Mouse (Mus musculus) midbrain, embryonic 12.5 days (tissue): ENCODE measurements around the gene M1ap. TPM values are rescaled to one million over a fixed set of nuclear protein-coding genes. Genes with fewer than 3 reads are reported as not detected.

Experiments used
- ATAC-seq: fragments of 200-750 bp; cut with Nextera tagmentation; 2 replicates; pipeline ENCODE4 v1.8.0; 2017; ENCODE audit warnings: low read depth, moderate TSS enrichment, moderate library complexity; ENCODE audit not compliant: low FRiP score
- H3K27ac ChIP-seq: fragments of 300-500 bp; sonication (generic); replicated peaks from 2 replicates; pipeline ENCODE4 v1.5.1; 2016; ENCODE audit warnings: mild to moderate bottlenecking
- H3K27me3 ChIP-seq: fragments of 300-500 bp; sonication (generic); 2 replicates; pipeline ENCODE4 v1.6.1; 2016; ENCODE audit warnings: mild to moderate bottlenecking
- H3K36me3 ChIP-seq: fragments of 300-500 bp; sonication (generic); 2 replicates; pipeline ENCODE4 v1.6.1; 2016
- H3K4me1 ChIP-seq: fragments of 300-500 bp; sonication (generic); 2 replicates; pipeline ENCODE4 v1.6.1; 2016
- H3K4me2 ChIP-seq: fragments of 300-500 bp; sonication (generic); replicated peaks from 2 replicates; pipeline ENCODE4 v1.6.1; 2016; ENCODE audit warnings: mild to moderate bottlenecking, moderate library complexity
- H3K4me3 ChIP-seq: fragments of 300-500 bp; sonication (generic); 2 replicates; pipeline ENCODE4 v1.5.1; 2016; ENCODE audit warnings: mild to moderate bottlenecking
- H3K9ac ChIP-seq: fragments of 300-500 bp; sonication (generic); replicated peaks from 2 replicates; pipeline ENCODE4 v1.6.1; 2016; ENCODE audit warnings: mild to moderate bottlenecking, moderate library complexity
- H3K9me3 ChIP-seq: fragments of 300-500 bp; sonication (generic); 2 replicates; pipeline ENCODE4 v1.6.1; 2016; ENCODE audit warnings: mild to moderate bottlenecking
- whole genome bisulfite sequencing: fragments of 180-500 bp; shearing (Covaris S2); methylation state at CpG from one replicate; pipeline ENCODE4 v1.1.7; 2016; 5-methylcytosine and 5-hydroxymethylcytosine counted together
- polyA plus RNA-seq: library from polyadenylated mRNA; unstranded; fragments of >200 nt; fragmentation: Nextera tagmentation; extraction: Ambion mirVana; gene quantifications from 2 replicates; pipeline ENCODE4 v1.2.1, GENCODE M21; 2016

The M1ap gene
- polyA plus RNA-seq, 1 experiment from 2014 or later: 0.09 TPM

DNA sequence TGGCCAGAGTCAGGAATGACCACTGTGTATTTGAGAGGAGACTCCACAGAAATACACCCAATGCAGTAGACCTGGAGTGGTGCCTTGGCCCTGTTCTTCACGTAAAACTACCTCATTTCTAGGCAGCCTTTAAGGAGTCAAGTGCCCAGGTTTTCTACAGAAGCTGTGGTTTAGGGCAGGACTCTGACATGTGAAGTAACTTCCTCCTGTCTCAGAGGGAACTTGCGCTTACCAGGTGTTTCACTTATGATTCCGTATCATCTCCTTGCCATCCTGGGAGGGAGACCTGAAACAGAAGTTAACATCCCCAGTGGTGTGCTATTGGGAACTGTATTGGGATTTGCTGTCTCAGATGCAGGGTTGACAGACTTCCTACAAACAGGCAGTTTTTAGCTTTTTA is 5.9 kb upstream of the M1ap start:
- Histone ChIP-seq H3K4me3 (no peak overlapping the region), H3K4me1 (peaks cover 9% of the 10 kb centered on the region), H3K4me2 (no peak overlapping the region), H3K27me3 (peaks cover 19% of the 10 kb centered on the region), H3K9ac (no peak overlapping the region), H3K9me3 (no peaks in the 10 kb centered on the region), H3K36me3 (no peaks in the 10 kb centered on the region), H3K27ac (no peak overlapping the region)
- WGBS: 81% methylated on average over 3 of the region's 3 CpGs
- no peak for ATAC-seq

DNA sequence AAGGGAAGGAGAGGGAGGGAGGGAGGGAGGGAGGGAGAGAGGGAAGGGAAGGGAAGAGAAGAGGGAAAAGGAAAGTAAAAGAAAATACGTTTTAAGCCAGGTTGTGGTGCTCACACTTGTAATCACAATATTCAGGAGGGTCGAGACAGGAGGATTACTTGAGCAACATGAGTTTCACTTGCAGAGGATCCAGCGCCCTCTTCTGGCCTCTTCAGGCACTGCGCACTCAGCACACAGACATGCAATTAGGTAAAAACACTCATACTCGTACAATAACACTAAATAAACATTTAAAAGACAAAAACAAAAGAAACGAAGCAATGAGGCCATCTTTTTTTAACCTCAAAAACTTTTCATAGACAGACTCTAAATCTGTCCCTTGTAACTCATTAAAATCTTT is 952 bp upstream of the M1ap start:
- H3K9ac ChIP-seq: no peak overlapping the region
- no peaks in the 10 kb centered on the region for H3K9me3 ChIP-seq
- no peak overlapping the region for H3K4me2 ChIP-seq
- H3K4me1 ChIP-seq: no peaks in the 10 kb centered on the region
- no peaks in the 10 kb centered on the region; the same call in 1 of the 2 replicates for H3K27me3 ChIP-seq
- ATAC-seq: no peak
- H3K4me3 ChIP-seq: no peak overlapping the region
- 47% methylated on average over 6 of the region's 6 CpGs for WGBS
- no peaks in the 10 kb centered on the region for H3K36me3 ChIP-seq
- H3K27ac ChIP-seq: no peak overlapping the region

DNA sequence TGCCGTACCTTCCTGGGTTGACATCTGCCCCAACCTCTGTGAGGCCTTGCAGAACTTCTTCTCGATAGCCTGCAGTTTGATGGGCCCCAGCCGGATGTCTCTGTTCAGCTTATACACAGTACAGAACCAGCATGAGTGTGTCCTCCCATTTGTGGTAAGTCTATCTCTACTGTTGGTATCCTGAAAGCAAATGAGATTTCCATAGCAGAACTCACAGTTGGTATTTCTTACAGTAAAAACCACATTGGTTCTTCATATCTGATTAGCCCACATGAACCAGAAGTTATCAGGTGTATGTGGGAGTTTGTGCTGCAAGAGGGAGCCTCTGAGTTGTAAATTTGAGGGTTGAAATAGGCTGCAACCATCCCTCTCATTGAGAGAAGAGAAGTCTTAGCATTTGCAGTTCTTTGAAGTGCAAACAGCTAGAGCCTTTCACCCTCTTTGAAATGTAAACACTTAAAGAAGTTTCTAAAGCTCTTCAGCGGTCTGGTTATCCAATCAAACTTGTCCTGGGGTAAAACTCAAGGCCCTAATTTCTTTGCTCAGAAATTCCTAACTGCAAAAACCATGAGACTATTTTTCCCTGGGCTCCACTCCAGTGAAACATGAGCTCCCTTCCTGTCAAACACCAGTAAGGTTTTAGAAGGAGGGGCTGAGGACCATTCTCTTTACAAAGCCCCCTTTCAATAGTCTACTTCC is 10.0 kb downstream of the M1ap start:
- no peak for ATAC-seq
- no peaks in the 10 kb centered on the region for H3K4me1 ChIP-seq
- H3K4me3 ChIP-seq: no peak overlapping the region
- H3K4me2 ChIP-seq: no peak overlapping the region
- 60% methylated on average over 4 of the region's 4 CpGs for WGBS
- H3K9ac ChIP-seq: no peak overlapping the region
- no peaks in the 10 kb centered on the region for H3K36me3 ChIP-seq
- H3K27ac ChIP-seq: no peak overlapping the region
- no peaks in the 10 kb centered on the region for H3K27me3 ChIP-seq
- no peaks in the 10 kb centered on the region for H3K9me3 ChIP-seq

DNA sequence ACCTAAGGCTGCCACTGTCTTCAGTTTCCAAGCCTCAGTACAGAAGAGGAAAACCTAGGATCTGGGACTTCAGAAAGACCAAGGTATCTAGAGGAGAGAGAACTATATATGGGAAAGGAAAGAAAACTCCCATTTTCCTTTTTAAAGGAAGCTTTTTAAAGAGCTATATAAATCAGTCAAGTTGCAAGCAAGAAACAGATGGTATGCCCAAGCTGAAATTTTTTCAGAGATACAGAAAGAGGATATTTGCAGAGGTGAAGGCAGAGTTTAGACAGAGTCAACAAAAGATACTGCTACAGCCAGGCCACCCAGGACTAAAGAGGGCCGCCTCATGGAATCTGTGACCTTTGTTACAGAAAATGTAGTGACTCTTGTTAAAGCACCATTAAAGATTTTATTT is 15.0 kb downstream of the M1ap start:
- Histone ChIP-seq H3K27ac (no peak overlapping the region), H3K27me3 (no peaks in the 10 kb centered on the region), H3K4me2 (no peak overlapping the region), H3K36me3 (no peaks in the 10 kb centered on the region), H3K9ac (no peak overlapping the region), H3K9me3 (no peaks in the 10 kb centered on the region), H3K4me3 (no peak overlapping the region), H3K4me1 (no peaks in the 10 kb centered on the region)
- 84% methylated on average over 1 of the region's 1 CpGs for WGBS
- ATAC-seq: no peak

DNA sequence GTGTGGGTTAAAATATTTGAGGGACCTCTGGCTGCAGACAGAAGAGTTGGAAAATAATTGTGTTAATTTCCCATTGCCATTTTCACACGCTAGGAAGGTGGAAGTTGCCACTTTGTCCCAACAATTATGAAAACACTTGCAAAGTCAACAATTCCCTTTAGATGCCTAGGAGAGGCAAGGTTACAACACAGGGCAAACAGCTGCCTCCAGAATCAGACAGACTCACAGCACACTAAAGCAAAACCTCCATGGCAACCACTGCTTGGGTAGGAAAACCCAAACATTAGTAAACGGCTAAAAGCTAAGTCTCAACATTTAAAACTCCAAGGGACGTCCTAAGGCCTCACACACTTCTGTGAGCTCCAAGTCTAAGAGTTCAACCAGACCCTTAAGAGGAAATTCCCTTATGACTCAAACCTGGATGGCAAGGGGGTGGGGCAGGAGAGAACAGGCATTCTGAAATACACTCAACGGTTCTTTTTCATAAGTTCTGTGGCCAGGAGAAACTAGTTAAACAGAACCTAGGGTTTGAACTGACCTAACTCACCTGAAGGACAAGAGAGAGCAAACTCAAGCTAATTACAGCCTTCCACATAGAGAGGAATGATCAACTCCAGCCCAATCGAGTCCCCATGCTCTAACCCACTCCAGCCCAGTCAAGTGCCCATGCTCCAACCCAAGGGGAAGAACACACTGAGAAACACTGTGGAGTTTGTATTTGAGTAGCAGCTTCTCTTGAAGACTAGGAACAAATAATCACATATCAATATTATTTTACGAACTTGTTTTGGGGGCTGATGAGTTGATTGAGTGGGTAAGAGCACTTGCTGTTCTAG is 22.8 kb downstream of the M1ap start:
- Histone ChIP-seq H3K9me3 (no peaks in the 10 kb centered on the region), H3K9ac (no peak overlapping the region), H3K4me2 (no peak overlapping the region), H3K4me3 (no peak overlapping the region), H3K4me1 (no peaks in the 10 kb centered on the region), H3K36me3 (no peaks in the 10 kb centered on the region), H3K27ac (no peak overlapping the region), H3K27me3 (no peaks in the 10 kb centered on the region)
- no peak for ATAC-seq
- 74% methylated on average over 6 of the region's 6 CpGs for WGBS

DNA sequence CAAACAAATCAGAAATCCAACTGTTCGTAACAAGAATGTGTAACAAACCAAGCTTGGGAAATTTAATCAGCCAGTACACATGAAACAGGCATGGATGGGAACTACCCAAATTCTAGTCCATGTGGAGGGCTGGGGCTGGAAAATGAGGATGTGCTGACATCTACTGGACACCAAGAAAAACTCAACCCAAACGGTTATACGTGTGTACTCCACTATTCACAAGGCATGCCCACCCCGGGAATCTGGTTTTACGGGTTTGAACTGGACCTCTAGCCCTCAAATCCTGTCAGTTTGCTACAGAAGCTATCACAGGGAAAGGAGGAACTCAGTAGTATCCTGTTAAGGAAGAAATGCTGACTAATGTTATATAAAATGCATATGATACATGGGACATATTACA is 24.3 kb downstream of the M1ap start:
- ATAC-seq: peak; percentile 52; the same call in 1 of the 2 replicates

DNA sequence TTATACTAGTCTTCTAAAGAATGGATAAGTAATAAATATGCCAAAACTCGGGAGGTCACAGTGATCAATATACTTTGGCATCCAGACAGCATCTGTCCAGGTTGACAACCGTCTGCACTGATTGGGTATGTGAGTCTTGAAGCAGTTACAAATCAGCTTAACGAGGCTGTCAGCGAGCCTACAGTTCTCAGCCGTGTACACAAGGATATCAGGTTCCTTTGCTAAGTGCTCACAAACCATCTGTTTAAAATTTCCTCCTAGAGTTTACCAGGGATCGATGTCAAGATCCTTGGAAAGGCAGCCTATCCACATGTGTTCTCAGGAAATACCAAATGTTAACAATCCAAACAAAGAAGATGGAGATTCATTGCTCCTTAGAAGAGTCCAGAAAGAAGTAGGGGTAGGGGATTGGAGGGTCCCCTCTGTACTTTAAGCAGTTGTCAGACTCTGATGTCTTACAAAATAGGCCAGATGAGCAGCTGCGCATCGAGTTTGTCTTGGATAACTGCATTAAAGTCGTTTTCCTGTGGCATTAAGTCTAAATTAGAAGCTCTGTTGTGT is 40.8 kb downstream of the M1ap start:
- H3K27ac ChIP-seq: no peak overlapping the region
- no peak overlapping the region for H3K9ac ChIP-seq
- no peak for ATAC-seq
- H3K4me1 ChIP-seq: no peaks in the 10 kb centered on the region
- WGBS: 66% methylated on average over 9 of the region's 9 CpGs
- no peaks in the 10 kb centered on the region for H3K36me3 ChIP-seq
- no peak overlapping the region for H3K4me2 ChIP-seq
- H3K9me3 ChIP-seq: no peaks in the 10 kb centered on the region
- no peak overlapping the region for H3K4me3 ChIP-seq
- H3K27me3 ChIP-seq: no peaks in the 10 kb centered on the region

More for the DNA sequence above, 24.3 kb downstream of the M1ap start:
- Histone ChIP-seq H3K27ac (no peak overlapping the region), H3K27me3 (no peaks in the 10 kb centered on the region), H3K4me2 (no peak overlapping the region), H3K4me3 (no peak overlapping the region), H3K9ac (no peak overlapping the region), H3K9me3 (no peaks in the 10 kb centered on the region), H3K36me3 (no peaks in the 10 kb centered on the region), H3K4me1 (no peaks in the 10 kb centered on the region)
- 12% methylated on average over 5 of the region's 5 CpGs for WGBS

DNA sequence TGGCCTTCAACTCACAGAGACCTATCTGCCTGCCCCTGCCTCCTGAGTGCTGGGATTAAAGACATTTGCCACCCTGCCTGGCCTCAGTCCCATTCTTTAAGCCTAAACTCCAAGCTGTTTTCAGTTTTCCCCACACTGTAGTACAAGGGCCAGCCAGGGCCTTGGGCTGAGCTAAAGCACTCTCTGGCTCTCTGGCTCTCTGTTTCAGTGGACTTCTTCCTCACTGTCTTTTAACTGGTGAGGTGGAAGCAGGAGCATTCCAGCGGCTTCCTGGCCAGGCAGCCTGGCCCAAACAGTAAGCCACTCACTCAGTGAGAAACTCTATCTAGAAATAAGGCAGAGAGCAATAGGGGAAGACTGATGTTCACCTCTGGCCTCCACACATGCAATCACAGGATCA is 47.0 kb downstream of the M1ap start:
- H3K4me2 ChIP-seq: no peak overlapping the region
- H3K9me3 ChIP-seq: no peaks in the 10 kb centered on the region
- H3K36me3 ChIP-seq: no peaks in the 10 kb centered on the region
- 54% methylated on average over 1 of the region's 1 CpGs for WGBS
- H3K27me3 ChIP-seq: peaks cover 11% of the 10 kb centered on the region
- ATAC-seq: no peak
- H3K4me3 ChIP-seq: no peak overlapping the region
- no peak overlapping the region for H3K9ac ChIP-seq
- H3K27ac ChIP-seq: no peak overlapping the region
- H3K4me1 ChIP-seq: peaks cover 9% of the 10 kb centered on the region; the same call in 1 of the 2 replicates

DNA sequence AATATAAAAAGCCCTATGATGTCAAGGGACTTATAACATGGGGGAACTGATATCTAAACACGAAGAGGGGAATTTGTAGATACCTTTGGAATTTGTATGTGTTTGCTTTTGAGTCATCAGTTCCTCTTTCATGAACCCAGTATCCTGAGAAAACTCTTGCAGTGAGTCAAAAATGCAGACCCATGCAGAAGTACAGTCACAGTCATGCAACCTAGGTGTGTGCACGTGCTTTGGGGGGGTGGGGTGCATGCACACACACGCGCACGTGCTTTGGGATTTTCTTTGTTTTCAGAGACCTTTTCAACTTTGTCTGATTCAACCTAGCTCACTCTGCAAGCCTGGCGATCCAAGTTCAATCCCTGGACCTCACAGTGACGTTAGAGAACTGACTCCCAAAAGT is 47.7 kb downstream of the M1ap start:
- WGBS: 76% methylated on average over 7 of the region's 7 CpGs
- H3K27ac ChIP-seq: no peak overlapping the region
- no peak overlapping the region for H3K9ac ChIP-seq
- H3K36me3 ChIP-seq: no peaks in the 10 kb centered on the region
- no peak overlapping the region for H3K4me3 ChIP-seq
- H3K9me3 ChIP-seq: no peaks in the 10 kb centered on the region
- peaks cover 11% of the 10 kb centered on the region for H3K27me3 ChIP-seq
- H3K4me2 ChIP-seq: no peak overlapping the region
- ATAC-seq: no peak
- H3K4me1 ChIP-seq: peaks cover 9% of the 10 kb centered on the region; the same call in 1 of the 2 replicates

DNA sequence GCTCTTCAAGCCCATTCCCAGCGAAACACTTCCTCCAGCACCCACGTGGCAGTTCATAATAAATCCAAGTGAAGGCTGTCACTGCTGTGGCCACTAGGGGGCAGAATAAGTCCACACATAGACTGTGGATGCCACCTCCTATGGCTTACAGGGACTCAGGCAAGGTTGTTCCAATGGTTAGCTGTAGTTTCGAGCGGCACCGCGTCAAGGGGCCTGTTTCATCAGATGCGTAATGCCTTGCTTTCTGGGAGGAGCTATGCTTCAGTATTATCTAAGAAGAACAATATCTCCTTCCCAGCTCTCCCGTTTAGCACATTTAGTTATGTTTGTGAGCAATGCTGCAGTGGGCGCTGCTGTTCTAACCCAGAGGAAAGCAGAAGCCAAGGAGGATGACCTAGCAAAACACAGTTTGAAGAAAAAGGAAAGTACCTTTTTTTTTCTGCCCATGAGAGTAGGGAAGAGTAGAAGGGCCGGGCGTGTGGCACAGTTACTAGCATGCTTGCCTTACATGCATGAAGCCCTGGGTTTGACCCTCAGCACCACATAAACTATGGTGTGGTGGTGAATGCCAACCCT is 50.1 kb downstream of the M1ap start:
- 17% methylated on average over 11 of the region's 11 CpGs for WGBS
- peak; percentile 95 for ATAC-seq

DNA sequence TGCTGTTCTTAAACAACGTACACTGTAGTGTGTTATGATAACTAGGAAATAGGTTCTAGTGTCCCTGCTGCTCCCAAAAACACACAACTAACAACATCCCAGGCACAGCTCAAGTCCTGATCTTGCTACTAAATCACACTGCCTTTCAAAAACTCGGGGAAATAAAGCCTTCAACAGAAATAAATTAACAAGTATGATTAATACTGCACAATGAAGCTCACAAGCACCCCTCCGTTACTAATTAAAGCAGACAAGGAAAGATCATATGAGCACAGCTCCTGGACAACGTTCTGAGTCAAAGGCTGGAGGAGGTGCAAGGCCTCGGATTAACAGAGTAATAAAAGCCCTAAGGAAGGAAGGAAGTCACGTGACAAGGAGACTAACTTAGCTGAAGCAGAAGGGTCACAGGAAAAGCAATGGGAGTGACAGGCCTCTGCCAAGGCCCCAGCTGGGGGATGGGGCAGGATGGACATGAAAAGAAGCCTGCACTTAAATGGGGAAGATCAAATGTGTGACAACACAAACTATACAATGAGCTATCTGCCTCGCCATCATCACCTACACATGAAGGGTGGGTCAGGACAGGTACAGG is 50.9 kb downstream of the M1ap start:
- Histone ChIP-seq H3K4me2 (no peak overlapping the region), H3K4me3 (no peak overlapping the region), H3K36me3 (no peaks in the 10 kb centered on the region), H3K27ac (no peak overlapping the region), H3K9me3 (no peaks in the 10 kb centered on the region), H3K4me1 (peaks cover 9% of the 10 kb centered on the region; the same call in 1 of the 2 replicates), H3K9ac (no peak overlapping the region), H3K27me3 (peaks cover 11% of the 10 kb centered on the region)
- 46% methylated on average over 7 of the region's 7 CpGs for WGBS
- no peak for ATAC-seq

More for the DNA sequence above, 50.1 kb downstream of the M1ap start:
- Histone ChIP-seq H3K27me3 (peaks cover 11% of the 10 kb centered on the region), H3K9ac (no peak overlapping the region), H3K27ac (no peak overlapping the region), H3K4me2 (peak overlapping the region; percentile 40), H3K4me1 (peaks cover 9% of the 10 kb centered on the region; the same call in 1 of the 2 replicates), H3K36me3 (no peaks in the 10 kb centered on the region), H3K4me3 (no peak overlapping the region), H3K9me3 (no peaks in the 10 kb centered on the region)
